Mouse (Mus musculus) urinary bladder, postnatal 36 days (tissue): ENCODE measurements around the gene Lrrc19.

Experiments used
- DNase-seq, 2 experiments: peaks; one replicate each; pipeline ENCODE4 v3.0.0; 2022; ENCODE audit warnings: low spot score in 2 of 2, mixed read lengths in 1 of 2

Gene Lrrc19

DNA sequence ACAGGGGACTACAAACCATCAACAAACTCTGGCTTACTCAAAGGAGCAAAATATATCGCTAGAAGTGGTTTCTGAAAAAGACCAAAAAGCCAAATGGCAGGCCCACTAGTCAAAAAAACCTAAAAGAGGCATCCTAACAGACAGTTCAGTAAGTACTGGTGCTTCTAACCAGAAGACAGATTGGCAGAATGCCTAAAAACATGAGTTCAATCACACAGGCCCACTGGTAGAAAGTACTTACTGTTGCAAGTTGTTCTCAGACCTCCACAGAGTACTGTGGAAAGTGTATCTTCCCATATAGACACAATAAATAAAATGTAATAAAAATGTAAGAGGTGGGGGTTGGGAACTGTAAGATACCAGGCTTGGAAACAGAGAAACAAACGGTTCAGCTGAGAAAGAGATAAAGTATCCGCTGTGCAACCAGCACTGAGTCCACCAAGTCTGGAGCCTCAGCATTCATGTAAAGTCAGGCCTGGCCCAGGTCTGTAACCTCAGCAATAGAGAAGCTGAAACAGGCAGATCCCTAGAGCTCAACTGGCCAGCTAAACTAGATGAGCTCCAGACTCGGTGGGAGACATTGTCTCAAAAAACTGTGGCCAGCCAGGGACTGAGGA is 58.1 kb downstream of the Lrrc19 start:
- no peak for DNase-seq
